Mouse (Mus musculus): ENCODE results near the gene Onecut1.

GRCm38 (mm10) chr9:74852361-74852760 is 9.4 kb upstream of the Onecut1 start:
- TF ChIP-seq CTCF (IDR thresholded peaks at IDR 0.05; ENCODE audit: borderline replicate concordance, insufficient read depth, low read length) (no peak), POLR2A (IDR thresholded peaks at IDR 0.05; ENCODE audit: low read depth, low read length) (no peak)

Measured in embryonic fibroblast, embryonic 13.5 days (primary cell).